Mouse (Mus musculus) forebrain, embryonic 12.5 days (tissue): ENCODE results near the gene Erbb4. TPM values are rescaled to one million over a fixed set of nuclear protein-coding genes. Genes with fewer than 3 reads are reported as not detected.

Experiments
- ATAC-seq: fragments of 200-750 bp; cut with Nextera tagmentation; 2 replicates; pipeline ENCODE4 v1.8.0; 2017; ENCODE audit warnings: moderate TSS enrichment; ENCODE audit not compliant: low FRiP score
- H3K27ac ChIP-seq: fragments of 300-500 bp; sonication (generic); 2 replicates; pipeline ENCODE4 v1.5.1; 2016; ENCODE audit warnings: mild to moderate bottlenecking
- H3K27me3 ChIP-seq: fragments of 300-500 bp; sonication (generic); 2 replicates; pipeline ENCODE4 v1.6.1; 2016; ENCODE audit warnings: mild to moderate bottlenecking
- H3K36me3 ChIP-seq: fragments of 300-500 bp; sonication (generic); replicated peaks from 2 replicates; pipeline ENCODE4 v1.6.1; 2016; ENCODE audit warnings: mild to moderate bottlenecking
- H3K4me1 ChIP-seq: fragments of 300-500 bp; sonication (generic); 2 replicates; pipeline ENCODE4 v1.6.1; 2016
- H3K4me2 ChIP-seq: fragments of 300-500 bp; sonication (generic); 2 replicates; pipeline ENCODE4 v1.6.1; 2016; ENCODE audit warnings: mild to moderate bottlenecking, moderate library complexity
- H3K4me3 ChIP-seq: fragments of 300-500 bp; sonication (generic); replicated peaks from 2 replicates; pipeline ENCODE4 v1.5.1; 2016; ENCODE audit warnings: mild to moderate bottlenecking
- H3K9ac ChIP-seq: fragments of 300-500 bp; sonication (generic); 2 replicates; pipeline ENCODE4 v1.6.1; 2016; ENCODE audit warnings: mild to moderate bottlenecking
- H3K9me3 ChIP-seq: fragments of 300-500 bp; sonication (generic); 2 replicates; pipeline ENCODE4 v1.6.1; 2016
- WGBS: fragments of 180-500 bp; shearing (Covaris S2); methylation state at CpG from one replicate; pipeline ENCODE4 v1.1.7; 2016; 5-methylcytosine and 5-hydroxymethylcytosine counted together
- polyA plus RNA-seq: library from polyadenylated mRNA; unstranded; fragments of >200 nt; fragmentation: Nextera tagmentation; extraction: Ambion mirVana; gene quantifications from 2 replicates; pipeline ENCODE4 v1.2.1, GENCODE M21; 2016

Erbb4 gene
- polyA plus RNA-seq, 1 experiment from 2014 or later: 8.6 TPM

- Histone ChIP-seq H3K27me3 (no peaks in the 10 kb centered on the region), H3K4me2 (no peak overlapping the region), H3K36me3 (no peaks in the 10 kb centered on the region), H3K4me3 (no peak overlapping the region), H3K9ac (no peak overlapping the region), H3K9me3 (no peaks in the 10 kb centered on the region), H3K4me1 (peaks cover 3% of the 10 kb centered on the region; the same call in 1 of the 2 replicates), H3K27ac (no peak overlapping the region)
- WGBS: 85% methylated on average over 5 of the region's 5 CpGs
- ATAC-seq: no peak
These were observed 992.1 kb downstream of the Erbb4 start for GRCm38 (mm10) chr1:68115721-68116120.

- Histone ChIP-seq H3K27me3 (no peaks in the 10 kb centered on the region), H3K27ac (no peak overlapping the region), H3K4me2 (no peak overlapping the region), H3K9me3 (no peaks in the 10 kb centered on the region), H3K36me3 (no peaks in the 10 kb centered on the region), H3K4me1 (no peaks in the 10 kb centered on the region), H3K4me3 (no peak overlapping the region), H3K9ac (no peak overlapping the region)
- ATAC-seq: peak; percentile 17; the same call in 1 of the 2 replicates
- 76% methylated on average over 3 of the region's 3 CpGs for WGBS
These were observed 1001.4 kb downstream of the Erbb4 start for GRCm38 (mm10) chr1:68106543-68106860.

- 54% methylated on average over 7 of the region's 7 CpGs for WGBS
- Histone ChIP-seq H3K4me3 (no peak overlapping the region), H3K9ac (no peak overlapping the region), H3K27me3 (no peaks in the 10 kb centered on the region), H3K36me3 (no peaks in the 10 kb centered on the region), H3K9me3 (no peaks in the 10 kb centered on the region), H3K27ac (no peak overlapping the region), H3K4me2 (no peak overlapping the region), H3K4me1 (no peaks in the 10 kb centered on the region)
- ATAC-seq: peak; percentile 53; the same call in 1 of the 2 replicates
These were observed 1001.9 kb downstream of the Erbb4 start for GRCm38 (mm10) chr1:68105834-68106542.

GRCm38 (mm10) chr1:68089623-68090022 lies 1018.2 kb downstream of the Erbb4 start:
- Histone ChIP-seq H3K27ac (no peak overlapping the region), H3K9me3 (no peaks in the 10 kb centered on the region), H3K4me3 (no peak overlapping the region), H3K9ac (no peak overlapping the region), H3K4me2 (no peak overlapping the region), H3K36me3 (no peaks in the 10 kb centered on the region), H3K4me1 (no peaks in the 10 kb centered on the region), H3K27me3 (no peaks in the 10 kb centered on the region)
- 0 out of 2 replicates have a peak, but pooled peaks have one; percentile 36 for ATAC-seq
- WGBS: 37% methylated on average over 1 of the region's 1 CpGs

GRCm38 (mm10) chr1:68056494-68056893 lies 1051.4 kb downstream of the Erbb4 start:
- H3K4me3 ChIP-seq: no peak overlapping the region
- H3K27ac ChIP-seq: no peak overlapping the region
- H3K27me3 ChIP-seq: no peaks in the 10 kb centered on the region
- WGBS: 77% methylated on average over 4 of the region's 4 CpGs
- H3K36me3 ChIP-seq: no peaks in the 10 kb centered on the region
- H3K4me2 ChIP-seq: no peak overlapping the region
- H3K4me1 ChIP-seq: no peaks in the 10 kb centered on the region
- H3K9ac ChIP-seq: no peak overlapping the region
- ATAC-seq: no peak
- H3K9me3 ChIP-seq: no peaks in the 10 kb centered on the region

GRCm38 (mm10) chr1:68054715-68055114 lies 1053.1 kb downstream of the Erbb4 start:
- Histone ChIP-seq H3K9ac (no peak overlapping the region), H3K4me2 (no peak overlapping the region), H3K27ac (no peak overlapping the region), H3K36me3 (no peaks in the 10 kb centered on the region), H3K4me1 (peaks cover 2% of the 10 kb centered on the region; the same call in 1 of the 2 replicates), H3K27me3 (no peaks in the 10 kb centered on the region), H3K9me3 (no peaks in the 10 kb centered on the region), H3K4me3 (no peak overlapping the region)
- 79% methylated on average over 3 of the region's 3 CpGs for WGBS
- ATAC-seq: no peak

GRCm38 (mm10) chr1:68049856-68050255 lies 1058.0 kb downstream of the Erbb4 start:
- Histone ChIP-seq H3K4me3 (no peak overlapping the region), H3K4me1 (peaks cover 16% of the 10 kb centered on the region), H3K9me3 (no peaks in the 10 kb centered on the region), H3K4me2 (no peak overlapping the region), H3K9ac (no peak overlapping the region), H3K27me3 (no peaks in the 10 kb centered on the region), H3K36me3 (no peaks in the 10 kb centered on the region), H3K27ac (no peak overlapping the region)
- no peak for ATAC-seq
- WGBS: 64% methylated on average over 6 of the region's 6 CpGs

GRCm38 (mm10) chr1:68047139-68047538 lies 1060.7 kb downstream of the Erbb4 start:
- Histone ChIP-seq H3K4me3 (no peak overlapping the region), H3K27ac (peak overlapping the region; percentile 48), H3K4me2 (peak overlapping the region; percentile 49), H3K27me3 (no peaks in the 10 kb centered on the region), H3K9ac (no peak overlapping the region), H3K36me3 (no peaks in the 10 kb centered on the region), H3K9me3 (no peaks in the 10 kb centered on the region), H3K4me1 (peaks cover 16% of the 10 kb centered on the region)
- peak; percentile 89 for ATAC-seq
- WGBS: 2% methylated on average over 5 of the region's 5 CpGs

- H3K9ac ChIP-seq: no peak overlapping the region
These were observed 1061.3 kb downstream of the Erbb4 start for GRCm38 (mm10) chr1:68046551-68046970.

GRCm38 (mm10) chr1:68024086-68024940 lies 1083.5 kb downstream of the Erbb4 start:
- ATAC-seq: no peak
- H3K27me3 ChIP-seq: no peaks in the 10 kb centered on the region
- no peak overlapping the region for H3K4me3 ChIP-seq
- H3K27ac ChIP-seq: no peak overlapping the region
- H3K4me1 ChIP-seq: no peaks in the 10 kb centered on the region
- H3K9ac ChIP-seq: no peak overlapping the region
- no peaks in the 10 kb centered on the region for H3K9me3 ChIP-seq
- no peak overlapping the region for H3K4me2 ChIP-seq
- H3K36me3 ChIP-seq: no peaks in the 10 kb centered on the region

More at GRCm38 (mm10) chr1:68046551-68046970, 1061.3 kb downstream of the Erbb4 start:
- Histone ChIP-seq H3K4me2 (peak overlapping the region; percentile 49), H3K27ac (peak overlapping the region; percentile 48), H3K9me3 (no peaks in the 10 kb centered on the region), H3K27me3 (no peaks in the 10 kb centered on the region), H3K4me3 (peak overlapping the region; percentile 31), H3K4me1 (peaks cover 16% of the 10 kb centered on the region), H3K36me3 (no peaks in the 10 kb centered on the region)
- WGBS: under 1% methylated on average over 7 of the region's 7 CpGs
- ATAC-seq: peak; percentile 85

GRCm38 (mm10) chr1:68020020-68020419 lies 1087.8 kb downstream of the Erbb4 start:
- Histone ChIP-seq H3K4me3 (no peak overlapping the region), H3K36me3 (no peaks in the 10 kb centered on the region), H3K4me2 (no peak overlapping the region), H3K9ac (no peak overlapping the region), H3K27me3 (no peaks in the 10 kb centered on the region), H3K4me1 (no peaks in the 10 kb centered on the region), H3K9me3 (no peaks in the 10 kb centered on the region), H3K27ac (no peak overlapping the region)
- 92% methylated on average over 1 of the region's 1 CpGs for WGBS
- ATAC-seq: no peak

GRCm38 (mm10) chr1:68019618-68020017 lies 1088.2 kb downstream of the Erbb4 start:
- no peaks in the 10 kb centered on the region for H3K36me3 ChIP-seq
- H3K9me3 ChIP-seq: no peaks in the 10 kb centered on the region
- ATAC-seq: no peak
- WGBS: 88% methylated on average over 3 of the region's 3 CpGs
- H3K9ac ChIP-seq: no peak overlapping the region
- H3K27me3 ChIP-seq: no peaks in the 10 kb centered on the region
- H3K4me1 ChIP-seq: no peaks in the 10 kb centered on the region
- no peak overlapping the region for H3K4me2 ChIP-seq
- H3K27ac ChIP-seq: no peak overlapping the region
- H3K4me3 ChIP-seq: no peak overlapping the region
